Mouse (Mus musculus) neural tube, embryonic 15.5 days (tissue): ENCODE results near the gene Hmcn1. TPM values are rescaled to one million over a fixed set of nuclear protein-coding genes. Genes with fewer than 3 reads are reported as not detected.

ENCODE experiments used
- ATAC-seq: fragments of 200-750 bp; cut with Nextera tagmentation; 2 replicates; pipeline ENCODE4 v1.8.0; 2017; ENCODE audit warnings: mild to moderate bottlenecking, moderate TSS enrichment, moderate library complexity; ENCODE audit not compliant: low FRiP score
- H3K27ac ChIP-seq: fragments of 300-500 bp; sonication (generic); replicated peaks from 2 replicates; pipeline ENCODE4 v1.5.1; 2015; ENCODE audit warnings: mild to moderate bottlenecking, inconsistent platforms
- H3K27me3 ChIP-seq: fragments of 300-500 bp; sonication (generic); replicated peaks from 2 replicates; pipeline ENCODE4 v1.6.1; 2015; ENCODE audit warnings: inconsistent platforms
- H3K36me3 ChIP-seq: fragments of 300-500 bp; sonication (generic); 2 replicates; pipeline ENCODE4 v1.6.1; 2015; ENCODE audit warnings: inconsistent platforms
- H3K4me1 ChIP-seq: fragments of 300-500 bp; sonication (generic); 2 replicates; pipeline ENCODE4 v1.6.1; 2015; ENCODE audit warnings: inconsistent platforms
- H3K4me2 ChIP-seq: fragments of 300-500 bp; sonication (generic); 2 replicates; pipeline ENCODE4 v1.6.1; 2015; ENCODE audit warnings: inconsistent platforms, mild to moderate bottlenecking, moderate library complexity
- H3K4me3 ChIP-seq: fragments of 300-500 bp; sonication (generic); replicated peaks from 2 replicates; pipeline ENCODE4 v1.5.1; 2015; ENCODE audit warnings: mild to moderate bottlenecking, inconsistent platforms
- H3K9ac ChIP-seq: fragments of 300-500 bp; sonication (generic); replicated peaks from 2 replicates; pipeline ENCODE4 v1.6.1; 2015; ENCODE audit warnings: mild to moderate bottlenecking, inconsistent platforms
- H3K9me3 ChIP-seq: fragments of 300-500 bp; sonication (generic); replicated peaks from 2 replicates; pipeline ENCODE4 v1.6.1; 2016; ENCODE audit warnings: inconsistent platforms
- WGBS: fragments of 180-500 bp; shearing (Covaris S2); methylation state at CpG from one replicate; pipeline ENCODE4 v1.1.7; 2015; ENCODE audit warnings: mixed read lengths; 5-methylcytosine and 5-hydroxymethylcytosine counted together
- polyA plus RNA-seq: library from polyadenylated mRNA; unstranded; fragments of >200 nt; fragmentation: Nextera tagmentation; extraction: Ambion mirVana; gene quantifications from 2 replicates; pipeline ENCODE4 v1.2.1, GENCODE M21; 2015

Gene Hmcn1
- polyA plus RNA-seq, 1 experiment from 2014 or later = 2.6 TPM

GRCm38 (mm10) chr1:151025049-151025773 is 32.0 kb upstream of the Hmcn1 start:
- no peak for ATAC-seq
- H3K4me2 ChIP-seq = no peak overlapping the region
- 89% methylated on average over 19 of the region's 19 CpGs for WGBS
- 0 out of 2 replicates have a peak overlapping the region, but pooled peaks have one; percentile 18 for H3K27ac ChIP-seq
- no peaks in the 10 kb centered on the region for H3K4me1 ChIP-seq
- no peak overlapping the region for H3K4me3 ChIP-seq
- no peaks in the 10 kb centered on the region for H3K36me3 ChIP-seq
- no peak overlapping the region for H3K9ac ChIP-seq
- no peaks in the 10 kb centered on the region for H3K9me3 ChIP-seq
- H3K27me3 ChIP-seq = no peaks in the 10 kb centered on the region

GRCm38 (mm10) chr1:151019273-151019890 is 26.1 kb upstream of the Hmcn1 start:
- no peak for ATAC-seq
- 73% methylated on average over 2 of the region's 2 CpGs for WGBS
- H3K9me3 ChIP-seq = no peaks in the 10 kb centered on the region
- H3K4me2 ChIP-seq = no peak overlapping the region
- H3K4me1 ChIP-seq = no peaks in the 10 kb centered on the region
- no peaks in the 10 kb centered on the region for H3K27me3 ChIP-seq
- H3K27ac ChIP-seq = no peak overlapping the region
- no peak overlapping the region for H3K9ac ChIP-seq
- no peak overlapping the region for H3K4me3 ChIP-seq
- no peaks in the 10 kb centered on the region for H3K36me3 ChIP-seq

DNA sequence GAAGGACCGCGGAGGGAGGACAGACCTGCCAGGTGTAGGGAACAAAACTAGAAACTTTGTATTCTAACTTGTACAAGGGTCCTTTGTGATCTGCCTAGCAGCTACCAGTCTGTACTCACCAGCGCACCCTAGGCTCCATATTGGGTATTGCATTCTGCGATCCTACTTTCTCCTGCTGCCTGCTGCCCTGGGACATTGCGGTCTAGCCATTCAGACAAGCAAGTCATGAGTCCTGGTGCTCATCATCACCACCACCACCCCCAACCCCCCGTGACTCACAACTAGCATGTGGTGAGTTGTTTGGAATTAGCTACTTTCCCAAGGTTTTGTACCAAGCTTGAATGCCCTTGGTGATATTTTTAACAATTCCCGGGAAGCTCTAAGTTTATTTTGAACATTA is 17.8 kb upstream of the Hmcn1 start:
- Histone ChIP-seq H3K4me1 (no peaks in the 10 kb centered on the region), H3K9me3 (no peaks in the 10 kb centered on the region), H3K27ac (no peak overlapping the region), H3K36me3 (no peaks in the 10 kb centered on the region), H3K27me3 (no peaks in the 10 kb centered on the region), H3K4me2 (no peak overlapping the region), H3K4me3 (no peak overlapping the region), H3K9ac (no peak overlapping the region)
- ATAC-seq = no peak
- WGBS = 31% methylated on average over 7 of the region's 7 CpGs

- Histone ChIP-seq H3K4me2 (peak overlapping the region; percentile 34; the same call in 1 of the 2 replicates), H3K36me3 (no peaks in the 10 kb centered on the region), H3K9me3 (no peaks in the 10 kb centered on the region), H3K27ac (no peak overlapping the region), H3K9ac (no peak overlapping the region), H3K27me3 (no peaks in the 10 kb centered on the region), H3K4me3 (no peak overlapping the region), H3K4me1 (no peaks in the 10 kb centered on the region)
- WGBS = 25% methylated on average over 6 of the region's 6 CpGs
- peak; percentile 82 for ATAC-seq
Observed at GRCm38 (mm10) chr1:151009115-151009797, 16.0 kb upstream of the Hmcn1 start.

- Histone ChIP-seq H3K27me3 (no peaks in the 10 kb centered on the region), H3K9me3 (no peaks in the 10 kb centered on the region), H3K36me3 (no peaks in the 10 kb centered on the region), H3K4me2 (no peak overlapping the region), H3K4me3 (no peak overlapping the region), H3K9ac (no peak overlapping the region), H3K4me1 (no peaks in the 10 kb centered on the region), H3K27ac (no peak overlapping the region)
- ATAC-seq = no peak
- 75% methylated on average over 4 of the region's 4 CpGs for WGBS
Observed at GRCm38 (mm10) chr1:151007747-151008146, 14.5 kb upstream of the Hmcn1 start.

DNA sequence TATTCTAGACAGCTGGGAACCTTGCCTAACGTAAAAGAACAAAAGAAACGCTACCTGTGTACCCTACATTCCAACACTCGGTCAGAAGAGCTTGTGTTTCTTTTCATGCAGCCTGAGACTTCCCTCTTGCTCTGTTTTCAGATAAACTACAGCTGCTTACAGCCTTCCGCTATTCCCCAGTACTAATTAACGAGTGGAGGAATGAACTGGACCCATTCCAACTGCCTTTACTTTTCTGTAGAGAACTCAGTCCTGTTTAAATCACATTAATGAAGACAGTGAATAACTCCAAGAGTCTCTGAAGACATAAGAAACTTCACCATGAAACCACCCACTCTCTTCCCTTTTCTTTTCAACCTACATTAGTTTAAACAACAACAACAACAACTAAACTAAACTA is 10.8 kb upstream of the Hmcn1 start:
- Histone ChIP-seq H3K27me3 (no peaks in the 10 kb centered on the region), H3K9ac (no peak overlapping the region), H3K36me3 (no peaks in the 10 kb centered on the region), H3K9me3 (no peaks in the 10 kb centered on the region), H3K4me1 (no peaks in the 10 kb centered on the region), H3K4me2 (no peak overlapping the region), H3K4me3 (no peak overlapping the region), H3K27ac (no peak overlapping the region)
- WGBS = 59% methylated on average over 5 of the region's 5 CpGs
- ATAC-seq = no peak

DNA sequence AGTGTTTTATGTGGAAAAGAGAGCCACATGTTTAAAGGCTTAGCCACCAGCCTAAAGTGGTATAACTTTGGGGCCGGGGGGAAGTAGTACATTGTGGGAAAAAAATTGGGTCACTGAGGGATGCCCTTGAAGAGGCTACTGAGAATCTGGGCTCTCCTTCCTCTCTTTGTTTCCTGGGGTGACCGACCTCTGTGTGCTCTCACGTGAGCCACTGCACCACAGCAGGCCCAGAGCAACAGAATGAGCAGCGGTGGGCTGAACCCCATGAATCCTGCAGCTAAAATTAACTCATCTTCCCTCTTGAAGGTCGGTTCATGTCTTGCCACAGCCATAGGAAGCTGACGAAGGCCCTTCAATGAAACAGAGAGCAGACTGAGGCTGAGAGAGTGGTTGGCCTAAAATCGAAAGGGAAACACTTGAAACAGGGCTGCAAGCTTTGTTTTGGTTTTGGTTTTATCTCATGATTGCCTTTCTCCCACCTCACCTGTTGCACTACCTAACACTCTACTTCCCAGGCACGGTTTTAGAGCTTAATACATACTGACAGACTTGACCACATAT is 8.7 kb upstream of the Hmcn1 start:
- H3K27ac ChIP-seq = no peak overlapping the region

GRCm38 (mm10) chr1:151000714-151001113 is 7.5 kb upstream of the Hmcn1 start:
- H3K36me3 ChIP-seq = no peaks in the 10 kb centered on the region
- H3K4me3 ChIP-seq = no peak overlapping the region

More for the DNA sequence above, 8.7 kb upstream of the Hmcn1 start:
- H3K36me3 ChIP-seq = no peaks in the 10 kb centered on the region
- H3K27me3 ChIP-seq = no peaks in the 10 kb centered on the region
- no peaks in the 10 kb centered on the region for H3K4me1 ChIP-seq
- WGBS = 75% methylated on average over 8 of the region's 8 CpGs
- no peak overlapping the region for H3K4me2 ChIP-seq
- no peak for ATAC-seq
- H3K9ac ChIP-seq = no peak overlapping the region
- H3K4me3 ChIP-seq = no peak overlapping the region
- no peaks in the 10 kb centered on the region for H3K9me3 ChIP-seq

GRCm38 (mm10) chr1:150994612-150995011 is 1.4 kb upstream of the Hmcn1 start:
- peaks cover 23% of the 10 kb centered on the region for H3K4me1 ChIP-seq
- ATAC-seq = no peak
- H3K9ac ChIP-seq = no peak overlapping the region
- WGBS = 33% methylated on average over 2 of the region's 2 CpGs
- H3K4me2 ChIP-seq = no peak overlapping the region
- no peaks in the 10 kb centered on the region for H3K9me3 ChIP-seq
- H3K27me3 ChIP-seq = 0 out of 2 replicates have a peak, but pooled peaks cover 5% of the 10 kb centered on the region
- H3K27ac ChIP-seq = no peak overlapping the region
- no peaks in the 10 kb centered on the region for H3K36me3 ChIP-seq
- H3K4me3 ChIP-seq = no peak overlapping the region

More at GRCm38 (mm10) chr1:151000714-151001113, 7.5 kb upstream of the Hmcn1 start:
- no peak overlapping the region for H3K27ac ChIP-seq
- 59% methylated on average over 13 of the region's 13 CpGs for WGBS
- ATAC-seq = no peak
- H3K4me1 ChIP-seq = no peaks in the 10 kb centered on the region
- H3K27me3 ChIP-seq = no peaks in the 10 kb centered on the region
- no peaks in the 10 kb centered on the region for H3K9me3 ChIP-seq
- no peak overlapping the region for H3K9ac ChIP-seq
- H3K4me2 ChIP-seq = no peak overlapping the region

DNA sequence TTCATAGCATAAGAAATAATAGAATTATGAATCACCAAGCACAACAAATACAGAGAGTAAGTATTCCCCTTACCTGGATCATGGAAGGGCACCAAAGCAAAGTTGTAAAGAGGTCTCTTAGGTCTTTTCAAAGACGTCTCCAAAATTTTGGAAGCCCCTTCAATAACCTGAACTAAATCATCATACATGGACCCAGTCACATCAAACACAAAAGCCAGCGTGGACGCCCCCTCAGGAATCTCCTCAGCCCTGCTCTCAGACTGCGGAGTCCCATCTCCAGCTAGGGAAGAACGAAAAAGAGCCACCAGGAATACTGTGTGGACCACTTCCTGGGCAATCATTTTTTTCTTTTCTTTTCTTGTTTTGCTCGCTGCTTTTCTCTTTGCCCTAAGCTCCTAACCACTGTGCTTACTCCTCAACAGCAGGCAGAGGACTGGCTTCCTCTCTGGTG is 499 bp downstream of the Hmcn1 start:
- Histone ChIP-seq H3K27me3 (0 out of 2 replicates have a peak, but pooled peaks cover 5% of the 10 kb centered on the region), H3K36me3 (no peaks in the 10 kb centered on the region), H3K4me2 (peak overlapping the region; percentile 99), H3K9me3 (no peaks in the 10 kb centered on the region), H3K9ac (peak overlapping the region; percentile 43), H3K4me3 (peak overlapping the region; percentile 51), H3K4me1 (peaks cover 23% of the 10 kb centered on the region), H3K27ac (no peak overlapping the region; the same call in 1 of the 2 replicates)
- WGBS = under 1% methylated on average over 6 of the region's 6 CpGs
- ATAC-seq = peak; percentile 14; the same call in 1 of the 2 replicates

- Histone ChIP-seq H3K4me1 (peaks cover 23% of the 10 kb centered on the region), H3K9ac (peak overlapping the region; percentile 34; the same call in 1 of the 2 replicates), H3K4me3 (peak overlapping the region; percentile 51), H3K9me3 (no peaks in the 10 kb centered on the region), H3K4me2 (peak overlapping the region; percentile 99), H3K27ac (no peak overlapping the region), H3K27me3 (0 out of 2 replicates have a peak, but pooled peaks cover 5% of the 10 kb centered on the region), H3K36me3 (no peaks in the 10 kb centered on the region)
- 3% methylated on average over 10 of the region's 10 CpGs for WGBS
- no peak; the same call in 1 of the 2 replicates for ATAC-seq
Observed at GRCm38 (mm10) chr1:150991745-150992554, 1.3 kb downstream of the Hmcn1 start.
